Mouse (Mus musculus) urinary bladder, postnatal 14 days (tissue): ENCODE measurements around the gene Pyy.

ENCODE experiments used
- DNase-seq: peaks from one replicate; pipeline ENCODE4 v3.0.0; 2021; ENCODE audit warnings: low spot score

Pyy gene

DNA sequence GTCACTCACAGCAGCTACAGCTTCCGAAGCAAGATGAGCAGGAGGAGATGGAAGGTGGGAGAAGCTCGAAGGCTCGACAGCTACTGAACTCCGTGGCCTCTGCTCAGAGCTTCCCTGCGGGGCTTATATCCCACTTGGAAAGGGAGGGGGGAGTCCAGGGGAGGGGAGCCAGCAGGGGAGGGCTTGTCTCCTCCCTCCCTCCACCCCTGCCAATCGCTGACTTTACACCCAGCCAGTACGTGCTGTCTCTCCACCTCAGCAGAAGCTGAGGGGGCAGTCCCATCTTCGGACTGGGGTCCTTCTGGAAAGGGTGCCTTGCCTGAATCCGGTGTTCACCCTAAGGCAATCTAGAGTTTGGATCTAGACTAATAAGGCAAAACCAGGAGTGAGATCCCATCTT, at the start of gene Pyy:
Gene Pyy, minus strand, starts transcription at position 101 of the 400 bp plus-strand sequence.
- DNase-seq = no peak

DNA sequence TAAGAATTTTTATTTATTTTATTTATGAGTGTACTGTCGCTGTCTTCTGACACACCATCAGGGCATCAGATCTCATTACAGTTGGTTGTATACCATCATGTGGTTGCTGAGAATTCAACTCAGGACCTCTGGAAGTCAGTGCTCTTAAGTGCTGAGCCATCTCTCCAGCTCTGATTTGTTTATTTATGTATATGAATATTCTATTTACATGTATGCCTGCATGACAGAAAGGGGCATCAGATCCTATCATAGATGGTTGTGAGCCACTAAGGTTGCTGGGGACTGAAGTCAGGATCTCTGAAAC, 49.1 kb upstream of the Pyy start:
- DNase-seq = no peak

DNA sequence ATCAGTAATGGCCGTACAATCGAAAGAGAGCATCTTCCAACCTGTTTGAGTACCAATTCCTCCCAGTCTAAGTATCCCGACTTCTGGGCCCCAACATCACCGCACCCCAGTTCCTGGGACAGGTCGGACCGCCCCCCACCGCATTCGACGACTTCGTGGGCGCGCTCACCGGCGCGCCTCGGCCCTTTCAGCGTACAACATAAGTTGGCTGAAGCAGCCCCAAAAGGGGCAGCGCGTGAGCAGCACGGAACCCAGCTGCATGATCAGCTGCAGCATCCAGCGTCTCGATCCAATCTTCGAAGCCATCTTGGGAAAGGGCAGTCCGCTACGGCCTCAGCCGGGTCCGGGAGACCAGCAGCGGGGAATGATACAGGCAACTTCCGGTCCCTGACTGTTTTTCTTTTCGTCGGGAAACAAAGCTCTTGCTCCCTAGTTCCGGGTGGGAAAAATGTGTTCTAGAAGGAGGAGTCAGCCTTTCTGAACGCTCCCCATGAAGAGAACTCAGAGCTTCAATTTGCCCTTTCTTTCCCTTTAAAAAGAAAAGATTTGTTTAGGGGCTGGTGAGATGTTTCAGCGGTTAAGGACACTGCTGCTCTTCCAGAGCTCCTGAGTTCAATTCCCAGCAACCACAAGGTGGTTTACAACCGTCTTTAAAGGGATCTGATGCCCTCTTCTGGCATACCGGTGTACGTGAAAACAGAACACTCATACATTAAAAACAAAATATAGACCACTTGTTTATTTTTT, 48.6 kb upstream of the Pyy start, which contains the start of gene Tmem101:
Gene Tmem101, minus strand, starts transcription at position 366 of the 747 bp plus-strand sequence.
- DNase-seq = peak; percentile 91

DNA sequence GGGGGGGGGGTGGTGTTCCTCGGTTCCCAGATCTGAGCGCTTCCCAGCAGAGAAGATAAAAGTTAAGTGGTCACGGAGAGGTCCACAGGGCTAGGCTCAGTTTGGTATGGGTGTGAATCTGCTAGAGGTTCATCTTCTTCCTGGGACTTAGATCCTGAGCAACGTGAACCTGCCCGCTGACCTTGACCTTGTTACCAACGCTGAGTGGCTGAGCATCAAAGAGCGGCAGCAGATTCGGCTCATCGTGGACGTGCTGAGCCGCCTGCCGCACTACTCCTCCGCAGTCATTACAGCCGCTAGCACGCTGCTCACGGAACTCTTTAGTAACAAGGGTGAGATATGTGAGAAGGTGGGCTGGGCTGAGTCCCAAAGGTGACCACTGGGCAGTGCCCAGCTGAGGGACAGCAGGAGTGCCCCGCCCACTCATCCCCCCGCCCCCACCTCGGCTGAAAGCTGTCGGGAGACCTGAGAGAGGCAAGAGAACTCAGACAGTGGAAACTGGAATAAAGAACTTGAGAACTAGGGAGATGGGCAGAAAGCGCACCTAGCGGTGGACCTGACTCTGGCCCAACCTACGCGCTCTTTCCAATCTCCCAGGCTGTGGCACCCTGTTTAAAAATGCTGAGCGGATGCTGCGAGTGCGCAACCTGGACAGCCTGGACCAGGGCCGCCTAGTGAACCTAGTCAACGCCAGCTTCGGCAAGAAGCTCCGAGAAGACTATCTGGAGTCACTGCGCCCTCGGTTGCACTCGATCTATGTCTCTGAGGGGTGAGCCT, 39.8 kb upstream of the Pyy start:
- DNase-seq = no peak

DNA sequence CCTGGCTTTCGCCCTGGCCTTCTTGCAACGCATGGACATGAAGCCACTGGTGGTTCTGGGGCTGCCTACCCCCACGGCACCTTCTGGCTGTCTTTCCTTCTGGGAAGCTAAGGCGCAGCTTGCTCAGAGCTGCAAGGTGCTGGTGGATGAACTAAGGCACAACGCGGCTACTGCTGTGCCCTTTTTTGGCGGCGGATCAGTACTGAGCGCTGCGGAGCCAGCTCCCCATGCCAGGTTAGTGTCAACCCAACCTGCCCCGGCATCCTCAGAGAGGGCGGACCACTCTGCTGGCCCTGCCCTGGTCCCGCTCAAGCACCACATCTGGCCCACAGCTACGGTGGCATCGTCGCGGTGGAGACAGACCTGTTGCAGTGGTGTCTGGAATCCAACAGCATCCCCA, 38.9 kb upstream of the Pyy start:
- DNase-seq = no peak

DNA sequence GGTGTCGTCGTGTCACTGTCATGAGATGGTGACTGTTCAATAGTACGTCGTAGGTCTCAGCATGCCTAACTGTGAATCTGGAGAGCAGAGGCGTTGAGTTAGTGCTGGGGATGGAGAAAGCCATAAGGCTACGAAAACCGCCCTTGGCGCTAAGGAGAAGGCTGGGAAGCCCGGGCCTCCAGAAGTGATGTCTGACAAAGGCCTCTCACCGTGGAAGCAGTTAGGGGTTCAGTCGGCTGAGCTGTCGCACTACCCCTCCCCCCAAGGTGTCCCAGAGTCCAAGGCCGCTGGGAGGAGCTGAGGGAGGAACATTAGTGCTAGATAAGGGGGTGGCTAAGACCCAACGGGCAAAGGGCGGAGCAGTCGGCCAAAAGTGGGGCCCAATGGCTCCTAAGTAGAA, 38.4 kb upstream of the Pyy start:
- no peak for DNase-seq

DNA sequence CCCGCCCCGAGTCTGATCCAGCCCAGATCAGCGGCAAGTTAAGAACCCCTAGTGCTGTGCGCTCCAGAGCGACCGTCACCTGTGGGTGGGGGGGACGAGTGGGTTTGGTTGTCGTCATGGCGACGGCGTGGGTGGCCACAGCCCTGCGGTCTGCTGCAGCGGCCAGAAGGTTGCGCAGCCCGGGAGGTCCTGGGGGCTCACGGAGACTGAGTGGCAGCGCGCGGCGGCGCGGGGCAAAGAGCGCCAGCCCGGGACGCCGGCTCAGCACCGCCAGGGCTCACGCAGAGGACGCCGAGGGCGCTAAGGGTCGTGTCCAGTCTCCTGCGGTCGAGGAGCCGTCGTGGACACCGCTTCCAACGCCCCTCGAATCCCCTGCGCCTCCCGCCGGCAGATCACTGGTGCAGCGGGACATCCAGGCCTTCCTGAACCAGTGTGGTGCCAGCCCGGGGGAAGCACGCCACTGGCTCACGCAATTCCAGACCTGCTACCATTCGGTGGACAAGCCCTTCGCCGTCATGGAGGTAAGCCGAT, 37.9 kb upstream of the Pyy start, which contains the start of gene Nags:
Gene Nags, plus strand, starts transcription at position 43 of the 531 bp plus-strand sequence.
- DNase-seq = no peak

DNA sequence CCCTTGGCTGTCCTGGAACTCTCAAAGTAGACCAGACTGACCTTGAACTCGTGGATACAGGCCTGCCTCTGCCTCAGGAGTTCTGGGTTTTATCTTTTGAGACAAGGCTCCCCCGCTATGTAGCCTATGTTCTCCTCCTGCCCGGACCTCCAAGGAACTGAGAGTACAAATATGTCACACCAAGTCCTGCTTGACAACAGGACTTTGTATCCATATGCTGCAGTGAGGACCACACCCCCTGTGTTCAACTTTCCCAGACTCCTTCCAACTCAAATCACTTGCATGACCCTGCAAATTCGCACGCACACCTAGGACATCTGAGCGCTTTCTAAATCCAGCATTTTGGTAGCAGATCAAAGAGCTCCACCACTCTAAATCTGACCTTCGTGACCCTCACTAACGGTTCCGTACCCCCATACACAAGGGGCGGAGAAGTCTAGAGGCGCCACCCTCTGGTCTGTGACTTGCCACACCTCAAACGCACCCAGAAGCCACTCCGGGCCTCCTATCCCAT, 37.4 kb upstream of the Pyy start:
- no peak for DNase-seq

DNA sequence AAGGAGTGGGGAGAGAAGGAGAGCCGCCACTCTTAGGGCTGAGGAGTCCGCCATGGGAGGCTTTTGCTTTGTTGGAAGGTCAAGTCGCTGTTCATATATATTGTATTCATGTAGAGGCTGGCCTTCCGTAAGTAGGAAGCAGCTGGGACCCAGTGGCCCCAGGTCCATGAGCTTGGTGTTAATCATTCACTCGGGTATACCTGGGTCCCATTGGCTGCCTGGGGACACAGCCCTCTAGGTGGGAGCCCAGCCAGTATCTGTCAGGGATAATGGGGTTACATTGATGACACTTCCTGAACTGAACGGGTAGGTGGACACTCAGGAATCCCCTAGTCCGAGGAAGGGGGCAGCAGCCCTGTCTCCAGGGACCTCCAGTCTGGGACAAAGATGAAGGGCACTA, 34.7 kb upstream of the Pyy start:
- no peak for DNase-seq

DNA sequence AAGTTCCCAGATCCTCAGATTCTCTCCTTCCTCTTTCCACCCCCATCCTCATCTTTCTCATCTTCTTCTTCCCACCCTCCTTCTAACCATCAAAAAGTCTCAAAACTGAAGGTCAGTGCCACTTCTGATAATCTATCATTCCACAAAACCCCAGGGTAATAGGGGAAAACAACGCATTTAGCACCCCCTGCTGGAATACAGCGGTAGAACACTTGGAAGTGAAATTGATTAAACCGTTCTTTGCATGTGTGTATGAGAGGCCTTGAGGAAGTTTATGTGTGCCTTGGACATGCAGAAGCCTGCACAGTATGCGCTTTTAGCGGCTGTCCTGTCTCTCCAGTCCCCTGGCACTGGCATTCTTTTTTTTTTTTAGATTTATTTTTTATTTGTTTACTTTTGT, 32.9 kb upstream of the Pyy start:
- peak; percentile 63 for DNase-seq

DNA sequence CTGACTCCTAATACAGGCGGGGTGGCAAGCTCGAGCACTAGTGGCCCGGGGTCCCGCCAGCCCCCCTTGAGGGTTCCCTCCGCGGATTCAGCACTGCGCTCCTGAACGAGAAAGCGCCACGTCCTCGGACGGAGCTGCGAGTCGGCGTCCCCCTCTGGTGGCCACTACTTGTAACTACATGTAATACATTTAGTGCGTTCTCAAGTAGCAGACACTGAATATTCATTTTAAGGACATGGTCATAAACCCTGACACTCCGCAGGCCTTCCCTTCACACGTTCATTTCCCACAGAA, 30.8 kb upstream of the Pyy start:
- peak; percentile 69 for DNase-seq

DNA sequence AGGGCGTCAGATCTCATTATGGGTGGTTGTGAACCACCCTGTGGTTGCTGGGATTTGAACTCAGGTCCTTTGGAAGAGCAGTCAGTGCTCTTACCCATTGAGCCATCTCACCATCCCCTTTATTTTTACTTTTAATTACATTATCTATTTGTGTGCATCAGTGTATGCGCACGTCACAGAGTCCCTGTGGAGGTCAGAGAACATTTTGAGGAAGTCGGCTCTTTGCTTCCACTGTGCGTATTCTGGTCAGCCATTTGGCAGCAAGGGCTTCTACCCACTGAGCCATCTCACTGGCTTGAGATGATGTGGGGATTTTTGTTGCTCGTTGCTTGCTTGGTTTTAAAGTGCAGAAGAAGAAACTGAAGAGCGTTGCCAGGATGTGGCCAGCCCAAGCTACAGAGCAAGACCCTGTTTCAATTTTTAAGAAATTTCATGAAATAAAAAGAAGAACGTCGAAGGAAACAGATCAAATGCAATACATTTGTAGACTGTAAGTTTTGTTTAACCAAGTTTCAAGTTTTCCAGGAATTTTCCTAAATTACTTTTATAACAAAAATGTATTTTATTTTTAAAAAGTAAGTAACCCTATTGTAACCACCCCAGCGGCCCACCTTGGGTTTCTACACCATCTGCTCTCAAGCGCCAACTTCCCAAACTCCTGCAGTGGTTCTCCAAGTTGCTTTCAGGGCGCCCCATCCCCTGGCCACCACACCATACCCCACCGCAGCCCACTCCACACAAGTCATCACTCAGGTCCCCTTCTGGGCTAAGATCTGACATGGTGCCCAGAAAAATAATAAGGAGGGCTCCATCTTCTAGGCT, 30.2 kb upstream of the Pyy start:
- no peak for DNase-seq

DNA sequence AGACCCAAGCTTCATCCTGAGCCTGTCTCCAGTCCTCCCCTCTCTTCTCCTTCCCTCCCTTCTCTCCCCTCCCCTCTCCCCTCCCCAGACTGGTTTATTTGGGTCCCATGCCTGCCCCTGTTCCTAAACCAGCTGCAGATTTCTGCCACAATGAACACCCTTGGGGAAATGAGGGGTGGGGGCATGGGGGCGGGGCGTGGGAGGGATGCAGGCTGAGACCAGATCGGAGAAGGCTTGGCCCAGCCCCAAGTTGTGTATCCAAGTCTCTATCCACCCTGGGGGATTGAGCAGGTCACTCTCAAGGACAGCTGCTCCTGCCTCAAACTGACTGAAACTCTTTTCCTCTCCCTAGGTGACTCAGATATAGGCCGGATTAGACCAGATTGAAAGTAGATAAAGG, 26.9 kb upstream of the Pyy start:
- DNase-seq = no peak

DNA sequence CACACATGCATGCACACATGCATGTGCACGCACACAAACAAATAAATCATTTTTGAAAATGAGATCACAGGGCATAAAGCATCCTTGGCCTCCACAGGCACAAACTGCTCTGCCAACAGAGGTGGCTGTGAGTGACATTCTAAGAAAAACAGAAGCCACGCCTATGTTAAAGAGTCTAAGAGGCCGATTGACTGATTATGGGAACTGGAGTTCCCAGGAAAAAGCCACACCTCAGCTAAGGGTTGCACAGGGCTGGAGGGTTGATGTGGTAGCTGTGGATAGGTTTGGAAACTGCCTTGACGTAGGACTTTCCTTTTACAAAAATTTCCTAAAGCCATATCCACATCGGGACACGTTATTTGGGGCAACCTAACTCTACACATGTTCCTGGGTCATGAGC, 9.8 kb upstream of the Pyy start:
- no peak for DNase-seq

DNA sequence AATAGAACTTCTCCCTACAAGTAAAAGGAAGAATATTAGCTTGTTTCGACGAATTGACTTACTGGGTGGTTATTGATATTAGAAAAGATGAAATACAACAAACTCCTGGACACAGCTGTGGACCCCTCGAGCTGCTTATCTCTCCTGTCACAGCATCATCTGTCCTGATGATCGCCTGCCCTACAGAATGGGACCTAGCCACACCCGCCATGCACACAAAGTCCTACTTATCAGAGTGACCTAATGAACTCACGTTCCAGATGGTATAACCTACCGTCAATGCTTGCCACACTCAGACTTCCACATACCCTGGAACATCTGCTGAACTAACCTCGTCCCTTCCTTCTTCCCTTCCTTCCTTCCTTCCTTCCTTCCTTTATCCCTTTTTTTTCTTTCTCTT, 8.6 kb upstream of the Pyy start:
- no peak for DNase-seq

DNA sequence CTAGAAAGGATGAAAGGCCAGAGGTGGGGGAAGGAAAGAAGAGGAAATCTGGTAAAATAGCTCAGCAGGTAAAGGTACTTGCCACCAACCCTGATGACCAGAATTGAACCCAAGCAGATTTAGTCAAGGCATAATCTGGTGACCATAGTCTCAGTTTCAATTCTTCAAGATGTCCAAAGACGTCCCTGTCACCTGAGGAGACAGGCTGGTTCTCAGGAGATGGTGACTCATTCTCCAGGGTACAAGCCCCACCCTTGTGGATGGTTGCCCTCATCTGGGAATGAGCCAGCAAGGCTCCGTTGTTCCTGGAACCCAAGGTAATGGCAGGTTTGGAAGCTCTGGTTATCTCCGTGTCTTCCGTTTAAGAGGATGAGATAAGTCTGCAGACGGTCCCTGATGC, 3.9 kb upstream of the Pyy start:
- DNase-seq = no peak

DNA sequence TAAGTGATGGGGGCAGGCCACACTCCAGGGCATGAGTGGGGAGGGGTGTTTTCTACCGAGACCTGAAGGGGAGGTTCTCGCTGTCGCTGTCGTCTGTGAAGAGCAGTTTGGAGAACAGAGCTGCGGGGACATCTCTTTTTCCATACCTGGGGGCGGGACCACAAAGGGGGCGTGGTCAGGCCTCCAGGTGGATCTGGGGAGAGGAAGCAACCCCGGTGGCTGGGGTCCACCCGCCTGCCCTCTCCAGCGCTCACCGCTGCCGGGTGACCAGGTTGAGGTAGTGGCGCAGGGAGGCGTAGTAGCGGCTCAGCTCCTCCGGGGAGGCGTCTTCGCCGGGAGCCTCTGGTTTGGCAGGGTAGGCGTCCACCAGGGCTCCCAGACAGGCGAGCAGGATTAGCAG, 721 bp downstream of the Pyy start:
- no peak for DNase-seq

DNA sequence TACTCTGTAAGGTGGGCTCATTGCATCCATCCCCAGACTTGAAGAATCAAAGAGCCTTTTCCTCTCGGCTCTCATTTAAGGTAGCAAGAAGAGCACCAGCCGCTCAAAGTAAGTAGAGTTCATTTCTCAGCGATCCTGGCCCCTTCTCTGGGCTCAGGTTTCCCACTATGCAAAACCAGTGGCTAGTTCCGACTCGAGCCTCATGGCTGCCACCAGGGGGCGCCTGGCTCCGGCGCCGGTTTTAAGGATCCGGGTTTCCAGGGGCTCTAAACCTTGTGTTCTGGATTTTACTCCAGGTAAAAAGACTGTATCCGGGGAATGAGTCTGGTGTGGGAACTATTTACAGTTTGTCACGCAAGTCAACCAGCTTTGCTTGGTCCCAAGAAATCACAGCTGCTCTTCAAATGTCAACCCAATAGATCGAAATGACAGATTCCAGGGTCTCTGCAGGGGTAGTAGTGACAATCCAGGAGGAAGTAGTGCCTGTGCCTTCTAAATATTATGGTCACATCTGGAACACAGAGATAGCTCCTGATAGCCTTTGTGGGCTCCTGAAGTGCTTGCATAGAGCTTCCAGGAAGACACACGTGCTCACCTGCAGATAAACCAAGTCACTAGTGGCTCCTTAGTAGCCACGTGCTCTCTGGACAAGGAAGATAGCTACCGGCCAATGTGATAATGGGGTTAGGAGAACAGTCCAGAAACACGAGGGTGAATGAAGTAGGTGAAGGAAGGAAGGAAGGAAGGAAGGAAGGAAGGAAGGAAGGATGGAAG, 5.0 kb downstream of the Pyy start:
- peak; percentile 68 for DNase-seq

DNA sequence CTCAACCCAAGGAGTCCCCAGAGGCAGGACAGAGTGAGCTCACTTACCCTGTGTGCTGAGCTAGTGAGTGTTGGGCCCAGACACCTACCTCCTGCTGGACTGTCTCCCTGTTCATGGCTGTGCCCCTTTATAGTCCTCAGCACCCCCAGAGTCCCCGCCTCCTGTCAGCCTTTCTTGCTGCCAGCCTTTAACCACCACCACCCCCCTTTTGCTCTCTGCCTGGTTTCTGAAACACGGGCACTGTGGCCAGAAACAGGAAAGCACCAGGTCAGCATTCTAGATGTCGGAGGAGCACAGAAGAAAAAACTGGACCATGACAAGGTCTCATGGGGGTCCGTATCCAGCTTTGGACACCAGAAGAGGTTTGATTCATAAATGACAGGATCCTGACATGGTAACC, 6.4 kb downstream of the Pyy start, which contains the start of gene Ppy:
Gene Ppy, minus strand, starts transcription at position 101 of the 400 bp plus-strand sequence.
- no peak for DNase-seq

DNA sequence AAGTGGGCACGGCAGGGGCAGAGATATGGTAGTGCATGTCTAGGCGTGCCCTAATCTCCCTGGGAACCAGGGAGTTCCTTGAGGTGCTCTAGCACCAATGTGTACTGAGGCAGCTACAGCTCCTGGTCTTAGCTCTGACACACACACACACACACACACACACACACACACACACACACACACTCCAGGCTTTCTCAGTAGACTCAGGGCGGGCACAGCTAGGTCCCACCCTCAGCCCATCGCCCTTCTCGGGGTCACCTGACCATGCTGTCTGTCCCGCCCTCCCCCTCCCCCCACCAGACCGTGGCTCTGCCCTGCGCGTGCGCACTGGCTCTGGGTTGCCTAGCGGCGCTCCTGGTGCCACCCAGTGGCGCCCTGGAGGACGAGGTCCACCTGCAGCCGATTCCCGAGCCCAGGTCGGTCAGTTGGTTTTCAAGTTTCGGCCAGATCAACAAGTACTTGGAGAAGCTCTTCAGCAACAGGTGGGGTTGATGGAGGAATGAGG, 10.7 kb downstream of the Pyy start:
- DNase-seq = peak; percentile 82

DNA sequence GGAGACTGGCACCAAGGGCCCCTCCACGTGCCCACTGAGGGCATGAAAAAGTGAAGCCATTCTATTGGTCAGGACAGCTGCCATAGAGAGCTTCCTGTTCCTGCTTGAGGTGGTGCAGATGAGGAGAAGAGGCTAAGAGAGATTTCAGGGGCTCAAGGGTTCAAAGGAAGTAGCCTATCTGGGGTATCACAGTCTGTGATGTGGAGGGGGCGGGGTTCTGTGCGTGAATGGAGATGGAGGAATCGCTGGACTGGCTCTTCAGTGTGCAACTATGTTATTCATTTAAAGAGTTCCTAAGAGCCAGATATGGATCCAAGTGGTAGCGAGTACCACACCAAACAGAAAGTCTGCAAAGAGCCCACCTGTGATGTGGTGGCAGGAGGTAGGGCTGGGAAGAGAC, 11.2 kb downstream of the Pyy start:
- DNase-seq = no peak
